Mouse (Mus musculus) neural tube, embryonic 12.5 days (tissue): ENCODE measurements around the gene Cacng8. TPM values are rescaled to one million over a fixed set of nuclear protein-coding genes. Genes with fewer than 3 reads are reported as not detected.

ENCODE experiments used
- ATAC-seq: fragments of 200-750 bp; cut with Nextera tagmentation; 2 replicates; pipeline ENCODE4 v1.8.0; 2017; ENCODE audit warnings: low read depth, mild to moderate bottlenecking, moderate TSS enrichment, moderate library complexity; ENCODE audit not compliant: low FRiP score
- H3K27ac ChIP-seq: fragments of 300-500 bp; sonication (generic); 2 replicates; pipeline ENCODE4 v1.5.1; 2016
- H3K27me3 ChIP-seq: fragments of 300-500 bp; sonication (generic); replicated peaks from 2 replicates; pipeline ENCODE4 v1.6.1; 2016; ENCODE audit warnings: mild to moderate bottlenecking
- H3K36me3 ChIP-seq: fragments of 300-500 bp; sonication (generic); 2 replicates; pipeline ENCODE4 v1.6.1; 2016; ENCODE audit warnings: mild to moderate bottlenecking
- H3K4me1 ChIP-seq: fragments of 300-500 bp; sonication (generic); 2 replicates; pipeline ENCODE4 v1.6.1; 2016
- H3K4me2 ChIP-seq: fragments of 300-500 bp; sonication (generic); replicated peaks from 2 replicates; pipeline ENCODE4 v1.6.1; 2016; ENCODE audit warnings: mild to moderate bottlenecking
- H3K4me3 ChIP-seq: fragments of 300-500 bp; sonication (generic); 2 replicates; pipeline ENCODE4 v1.5.1; 2016
- H3K9ac ChIP-seq: fragments of 300-500 bp; sonication (generic); 2 replicates; pipeline ENCODE4 v1.6.1; 2016; ENCODE audit warnings: mild to moderate bottlenecking
- H3K9me3 ChIP-seq: fragments of 300-500 bp; sonication (generic); 2 replicates; pipeline ENCODE4 v1.6.1; 2016; ENCODE audit warnings: mild to moderate bottlenecking
- WGBS: fragments of 180-500 bp; shearing (Covaris S2); methylation state at CpG from one replicate; pipeline ENCODE4 v1.1.7; 2016; 5-methylcytosine and 5-hydroxymethylcytosine counted together
- polyA plus RNA-seq: library from polyadenylated mRNA; unstranded; fragments of >200 nt; fragmentation: Nextera tagmentation; extraction: Ambion mirVana; gene quantifications from 2 replicates; pipeline ENCODE4 v1.2.1, GENCODE M21; 2016

Gene Cacng8
- polyA plus RNA-seq, 1 experiment from 2014 or later, result 7.1 TPM

DNA sequence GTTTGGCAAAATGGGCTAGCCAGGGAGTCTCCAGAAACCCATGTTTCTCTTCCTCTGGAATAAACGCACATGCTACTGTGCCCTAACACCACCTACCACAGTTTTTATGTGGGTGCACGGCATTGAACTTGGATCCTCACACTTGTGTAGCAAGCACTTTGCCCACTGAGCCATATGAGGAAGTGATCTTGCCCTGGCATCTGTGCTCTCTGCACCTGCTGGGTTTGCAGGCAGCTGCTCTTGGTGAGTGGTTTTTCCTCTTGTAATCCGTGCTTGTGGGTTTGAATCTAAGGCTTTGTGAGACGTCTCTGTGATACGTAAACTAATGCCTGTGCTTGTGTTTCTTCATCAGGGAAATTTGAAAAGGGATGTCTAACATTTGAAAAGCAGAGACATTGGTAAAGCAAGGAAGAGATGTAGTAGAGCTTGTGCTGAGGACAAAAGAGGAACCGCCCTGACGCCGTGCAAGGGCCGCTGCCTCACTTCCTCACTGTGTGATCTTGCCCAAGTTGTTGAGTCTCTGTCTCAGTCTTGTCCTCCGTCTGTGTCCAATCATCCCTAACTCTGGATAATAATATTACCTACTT lies 52.1 kb downstream of the Cacng8 start:
- H3K4me1 ChIP-seq, result no peaks in the 10 kb centered on the region
- H3K9me3 ChIP-seq, result no peaks in the 10 kb centered on the region
- H3K36me3 ChIP-seq, result no peaks in the 10 kb centered on the region
- WGBS, result 86% methylated on average over 10 of the region's 10 CpGs
- no peak overlapping the region for H3K4me2 ChIP-seq
- no peaks in the 10 kb centered on the region for H3K27me3 ChIP-seq
- ATAC-seq, result no peak
- H3K4me3 ChIP-seq, result no peak overlapping the region
- no peak overlapping the region for H3K27ac ChIP-seq
- H3K9ac ChIP-seq, result no peak overlapping the region

- Histone ChIP-seq H3K27ac (no peak overlapping the region), H3K9ac (no peak overlapping the region), H3K36me3 (no peaks in the 10 kb centered on the region), H3K9me3 (no peaks in the 10 kb centered on the region), H3K4me1 (no peaks in the 10 kb centered on the region), H3K27me3 (no peaks in the 10 kb centered on the region), H3K4me3 (no peak overlapping the region), H3K4me2 (no peak overlapping the region)
- ATAC-seq, result no peak
- WGBS, result 82% methylated on average over 3 of the region's 3 CpGs
Measured at GRCm38 (mm10) chr7:3444678-3445077, 54.2 kb downstream of the Cacng8 start.

DNA sequence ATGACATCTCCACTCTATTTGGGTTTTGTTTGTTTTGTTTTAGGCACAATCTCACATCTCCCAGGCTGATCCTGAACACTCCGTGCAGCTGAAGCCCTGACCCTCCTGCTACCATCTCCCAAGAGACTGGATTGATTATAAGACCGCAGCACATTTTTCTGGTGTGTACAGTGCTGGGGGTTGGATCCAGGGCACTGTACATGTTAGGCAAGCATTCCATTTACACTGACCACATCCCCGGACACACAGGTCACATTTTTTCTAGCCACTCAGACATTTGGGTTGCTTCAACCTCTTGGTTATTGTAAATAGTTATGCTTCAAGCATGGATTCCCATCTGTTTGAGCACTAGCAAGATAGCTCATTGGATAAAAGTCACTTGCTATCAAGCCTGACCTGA lies 56.1 kb downstream of the Cacng8 start:
- ATAC-seq, result no peak
- 90% methylated on average over 3 of the region's 3 CpGs for WGBS
- Histone ChIP-seq H3K9ac (no peak overlapping the region), H3K4me2 (no peak overlapping the region), H3K27me3 (no peaks in the 10 kb centered on the region), H3K36me3 (no peaks in the 10 kb centered on the region), H3K9me3 (no peaks in the 10 kb centered on the region), H3K4me3 (no peak overlapping the region), H3K27ac (no peak overlapping the region), H3K4me1 (no peaks in the 10 kb centered on the region)

DNA sequence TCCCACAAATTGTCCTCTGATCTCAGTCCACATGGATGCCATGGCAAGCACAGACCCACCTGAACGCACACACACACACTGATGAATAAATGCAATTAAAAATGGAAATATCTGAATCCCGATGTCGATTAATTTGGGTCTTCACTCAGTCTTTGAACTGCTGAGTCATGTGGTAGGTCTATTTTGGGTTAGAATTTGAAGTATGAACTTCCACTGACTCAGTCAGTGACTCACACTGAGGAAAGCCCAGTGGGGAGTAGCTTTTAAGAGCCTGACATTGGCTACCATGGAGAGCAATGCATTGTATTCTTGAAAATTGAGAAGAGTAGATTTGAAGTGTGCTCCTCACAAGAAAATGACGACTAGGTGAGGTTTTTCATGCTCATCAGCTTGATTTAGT lies 56.5 kb downstream of the Cacng8 start:
- Histone ChIP-seq H3K4me3 (no peak overlapping the region), H3K9me3 (no peaks in the 10 kb centered on the region), H3K36me3 (no peaks in the 10 kb centered on the region), H3K27ac (no peak overlapping the region), H3K4me1 (no peaks in the 10 kb centered on the region), H3K9ac (no peak overlapping the region), H3K27me3 (no peaks in the 10 kb centered on the region), H3K4me2 (no peak overlapping the region)
- 84% methylated on average over 4 of the region's 4 CpGs for WGBS
- ATAC-seq, result no peak

DNA sequence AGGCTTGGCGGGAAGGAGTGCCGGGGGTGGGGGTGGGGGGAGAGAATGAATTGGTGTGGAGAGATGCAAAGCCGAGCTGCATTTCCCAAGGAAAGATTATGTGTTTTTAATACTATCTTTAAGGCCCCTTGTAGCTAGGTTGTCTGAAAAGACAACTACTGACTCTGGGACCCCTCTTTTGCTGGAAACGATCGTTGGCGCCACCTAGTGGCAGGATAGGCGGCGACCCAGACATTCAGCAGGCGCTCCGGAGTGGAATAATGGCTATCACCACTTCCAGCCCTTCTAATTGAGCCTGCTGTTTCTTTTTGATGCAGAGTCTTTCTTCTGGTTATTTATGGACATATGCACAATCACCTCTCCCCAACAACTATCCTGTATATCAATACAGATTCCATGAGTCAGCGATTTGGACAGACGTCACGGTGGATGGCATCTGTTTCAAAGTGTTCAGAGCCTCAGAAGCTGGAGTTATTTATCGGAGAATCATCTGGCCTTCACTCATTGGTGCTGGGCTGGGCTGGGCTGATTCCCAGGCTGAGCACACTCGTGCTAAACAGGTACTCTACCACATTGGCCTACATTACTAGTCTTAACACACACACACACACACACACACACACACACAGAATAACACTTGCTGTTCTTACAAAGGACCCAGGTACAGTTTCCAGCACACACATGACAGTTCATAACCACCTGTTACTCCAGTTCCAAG lies 58.4 kb downstream of the Cacng8 start:
- no peaks in the 10 kb centered on the region for H3K4me1 ChIP-seq
- H3K9ac ChIP-seq, result no peak overlapping the region
- no peak overlapping the region for H3K4me3 ChIP-seq
- ATAC-seq, result peak; percentile 76
- H3K27ac ChIP-seq, result no peak overlapping the region
- no peaks in the 10 kb centered on the region for H3K27me3 ChIP-seq
- H3K9me3 ChIP-seq, result no peaks in the 10 kb centered on the region
- H3K4me2 ChIP-seq, result no peak overlapping the region
- WGBS, result 19% methylated on average over 15 of the region's 15 CpGs
- H3K36me3 ChIP-seq, result no peaks in the 10 kb centered on the region

DNA sequence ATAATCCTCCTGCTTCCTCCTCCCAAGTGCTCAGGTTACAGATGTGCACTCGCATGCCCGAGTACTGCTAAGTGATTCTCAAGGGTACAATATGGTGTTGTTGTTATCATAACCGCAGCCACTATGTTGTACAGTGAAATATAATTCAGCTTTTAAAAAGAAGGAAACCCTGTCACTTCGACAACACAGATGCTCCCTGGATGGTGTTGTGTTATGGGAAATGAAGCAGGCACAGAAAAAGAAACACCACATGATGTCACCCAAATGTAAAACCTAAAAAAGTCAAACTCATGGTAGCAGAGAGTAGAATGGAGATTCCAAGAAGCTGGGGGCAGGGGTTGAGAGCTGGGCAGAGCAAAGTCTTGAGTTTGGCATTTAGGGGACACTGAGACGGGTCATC lies 60.2 kb downstream of the Cacng8 start:
- Histone ChIP-seq H3K36me3 (no peaks in the 10 kb centered on the region), H3K9ac (no peak overlapping the region), H3K4me2 (no peak overlapping the region), H3K27me3 (no peaks in the 10 kb centered on the region), H3K4me1 (no peaks in the 10 kb centered on the region), H3K27ac (no peak overlapping the region), H3K4me3 (no peak overlapping the region), H3K9me3 (no peaks in the 10 kb centered on the region)
- WGBS, result 75% methylated on average over 5 of the region's 5 CpGs
- no peak for ATAC-seq

DNA sequence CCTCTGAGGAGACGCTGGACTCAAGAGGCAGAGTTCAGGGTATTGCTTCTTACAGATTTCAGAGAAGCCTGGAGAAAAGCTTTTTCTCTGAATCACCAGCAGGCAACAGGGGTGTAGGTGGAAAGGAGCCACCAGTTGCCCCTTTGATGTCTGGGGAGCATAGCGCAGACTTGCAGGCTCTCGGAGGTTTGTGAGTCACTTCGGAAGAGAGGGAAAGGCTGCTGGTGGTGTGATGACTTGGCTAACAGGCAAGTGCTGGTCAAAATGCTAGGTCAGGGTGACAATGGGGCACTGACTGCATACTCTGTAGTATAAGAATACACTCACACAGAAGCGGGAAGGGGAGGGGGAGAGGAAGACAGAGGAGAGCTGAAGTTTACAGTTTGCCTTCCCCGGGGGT lies 60.7 kb downstream of the Cacng8 start:
- H3K4me2 ChIP-seq, result no peak overlapping the region
- H3K27me3 ChIP-seq, result no peaks in the 10 kb centered on the region
- H3K9me3 ChIP-seq, result no peaks in the 10 kb centered on the region
- WGBS, result 45% methylated on average over 6 of the region's 6 CpGs
- no peak for ATAC-seq
- H3K9ac ChIP-seq, result no peak overlapping the region
- H3K27ac ChIP-seq, result no peak overlapping the region
- H3K4me3 ChIP-seq, result no peak overlapping the region
- H3K4me1 ChIP-seq, result no peaks in the 10 kb centered on the region
- no peaks in the 10 kb centered on the region for H3K36me3 ChIP-seq

DNA sequence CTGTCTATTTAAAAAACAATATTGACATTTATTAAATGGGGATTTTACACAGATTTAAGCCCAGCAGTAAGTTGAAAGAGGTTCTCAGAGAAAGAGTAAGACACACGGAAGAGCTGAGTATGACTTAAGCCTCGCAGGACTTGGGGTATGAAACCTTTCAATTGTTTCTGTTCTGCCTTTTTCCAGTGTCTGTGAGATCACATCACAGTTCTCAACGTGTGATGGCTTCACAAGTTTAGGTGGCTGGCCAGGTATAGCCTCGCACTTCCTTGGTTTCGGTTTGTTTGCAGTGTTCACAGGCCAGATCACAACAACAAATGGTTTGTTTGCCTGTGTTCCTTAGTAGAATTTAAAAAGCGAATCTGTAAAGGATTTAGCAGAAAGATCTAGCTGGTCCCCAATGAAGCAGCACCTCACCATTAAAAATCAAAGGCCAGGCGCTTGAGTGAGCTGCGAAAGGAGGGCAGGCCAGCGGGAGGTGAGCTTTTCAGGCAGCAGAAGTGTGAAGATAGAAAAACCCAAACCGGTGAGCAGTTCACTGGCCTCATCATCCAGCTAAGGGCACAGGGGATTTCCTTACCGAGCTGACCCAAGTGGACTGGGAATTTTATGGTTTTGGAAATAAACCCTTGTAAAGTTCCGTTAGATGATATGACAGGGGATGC lies 62.5 kb downstream of the Cacng8 start:
- Histone ChIP-seq H3K9ac (no peak overlapping the region), H3K4me3 (no peak overlapping the region), H3K27me3 (no peaks in the 10 kb centered on the region), H3K4me1 (no peaks in the 10 kb centered on the region), H3K36me3 (no peaks in the 10 kb centered on the region), H3K4me2 (no peak overlapping the region), H3K9me3 (no peaks in the 10 kb centered on the region), H3K27ac (no peak overlapping the region)
- 57% methylated on average over 12 of the region's 12 CpGs for WGBS
- no peak for ATAC-seq

DNA sequence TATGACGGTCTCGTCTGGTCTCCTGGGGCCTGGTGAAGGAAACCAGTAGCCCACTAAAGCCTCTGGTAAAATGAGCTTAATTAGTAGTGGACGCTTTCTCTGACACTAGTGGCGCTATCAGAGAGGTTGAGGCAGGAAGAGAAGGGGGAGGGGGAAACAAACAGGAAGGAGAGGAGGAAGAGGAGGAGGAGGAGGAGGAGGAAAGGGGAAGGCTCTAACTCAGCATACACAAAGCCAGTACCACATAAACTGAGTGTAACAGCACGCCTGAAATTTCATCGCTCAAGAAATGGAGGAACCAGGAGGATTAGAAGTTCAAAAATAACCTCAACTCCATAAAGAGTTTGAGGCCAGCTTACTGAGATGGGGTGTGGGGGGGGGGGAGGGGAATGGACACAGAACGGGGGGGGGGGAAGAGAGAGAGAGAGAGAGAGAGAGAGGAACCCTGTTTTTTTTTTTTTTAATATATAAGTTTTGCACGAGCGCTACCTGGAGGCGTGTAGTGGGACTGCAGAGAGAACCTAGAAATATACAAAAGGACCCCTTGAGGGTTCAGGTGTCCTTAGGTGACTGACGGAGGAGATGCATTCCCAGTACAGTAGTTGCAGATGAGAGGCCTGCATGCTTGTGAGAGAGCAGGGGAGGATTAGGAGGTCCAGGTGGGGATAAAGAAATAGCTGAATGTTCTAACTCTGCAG lies 63.2 kb downstream of the Cacng8 start:
- WGBS, result 59% methylated on average over 11 of the region's 11 CpGs
- no peaks in the 10 kb centered on the region for H3K9me3 ChIP-seq
- no peak for ATAC-seq

GRCm38 (mm10) chr7:3457111-3457840 lies 66.8 kb downstream of the Cacng8 start:
- ATAC-seq, result no peak
- no peaks in the 10 kb centered on the region for H3K36me3 ChIP-seq
- no peaks in the 10 kb centered on the region for H3K4me1 ChIP-seq
- no peak overlapping the region for H3K27ac ChIP-seq
- no peak overlapping the region for H3K4me3 ChIP-seq
- H3K9ac ChIP-seq, result no peak overlapping the region
- no peaks in the 10 kb centered on the region for H3K27me3 ChIP-seq
- no peaks in the 10 kb centered on the region for H3K9me3 ChIP-seq
- 94% methylated on average over 10 of the region's 10 CpGs for WGBS
- H3K4me2 ChIP-seq, result no peak overlapping the region

More for the DNA sequence above, 63.2 kb downstream of the Cacng8 start:
- Histone ChIP-seq H3K4me1 (no peaks in the 10 kb centered on the region), H3K27ac (no peak overlapping the region), H3K27me3 (no peaks in the 10 kb centered on the region), H3K4me2 (no peak overlapping the region), H3K4me3 (no peak overlapping the region), H3K36me3 (no peaks in the 10 kb centered on the region), H3K9ac (no peak overlapping the region)

DNA sequence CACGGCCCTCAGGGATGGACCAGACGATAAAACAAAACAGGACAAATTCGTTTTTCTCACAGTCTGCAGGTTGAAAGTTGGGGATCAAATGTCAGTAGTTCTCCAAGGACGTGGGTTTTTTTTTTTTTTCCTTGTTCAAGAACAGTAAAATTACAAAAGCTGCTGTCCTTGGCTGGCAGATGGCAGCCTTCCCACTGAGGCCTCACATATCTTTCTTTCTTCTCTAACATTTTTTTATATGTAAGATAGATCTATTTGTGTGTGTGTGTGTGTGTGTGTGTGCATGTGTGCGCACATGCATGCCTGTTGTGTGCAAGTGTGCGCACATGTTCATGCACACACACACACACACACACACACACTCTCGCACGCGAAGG lies 67.3 kb downstream of the Cacng8 start:
- H3K27me3 ChIP-seq, result no peaks in the 10 kb centered on the region
- no peak overlapping the region for H3K4me2 ChIP-seq
- no peak for ATAC-seq
- H3K9me3 ChIP-seq, result no peaks in the 10 kb centered on the region
- H3K4me1 ChIP-seq, result no peaks in the 10 kb centered on the region
- H3K9ac ChIP-seq, result no peak overlapping the region
- H3K36me3 ChIP-seq, result no peaks in the 10 kb centered on the region
- H3K4me3 ChIP-seq, result no peak overlapping the region
- 79% methylated on average over 9 of the region's 9 CpGs for WGBS
- no peak overlapping the region for H3K27ac ChIP-seq

DNA sequence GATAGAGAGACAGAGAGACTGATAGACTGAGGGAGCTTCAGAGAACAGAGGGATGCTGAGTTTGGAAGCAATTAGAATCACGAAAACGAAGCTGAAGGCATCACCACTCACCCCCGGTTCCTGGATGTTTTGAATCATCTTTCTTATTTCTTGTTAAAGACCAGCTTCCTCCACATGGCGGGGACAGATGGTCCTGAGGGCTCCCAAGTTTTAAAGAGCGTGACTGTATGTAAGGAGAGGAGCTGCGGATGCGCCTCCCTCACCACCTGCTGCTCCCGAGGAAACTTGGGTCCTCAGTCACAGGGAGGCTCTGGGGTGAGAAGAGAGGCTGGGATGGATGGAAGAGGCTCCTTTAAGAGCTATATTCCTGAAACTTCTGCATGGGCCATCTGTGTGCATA lies 69.8 kb downstream of the Cacng8 start:
- Histone ChIP-seq H3K4me3 (no peak overlapping the region), H3K9ac (no peak overlapping the region), H3K4me1 (no peaks in the 10 kb centered on the region), H3K27me3 (no peaks in the 10 kb centered on the region), H3K9me3 (no peaks in the 10 kb centered on the region), H3K4me2 (no peak overlapping the region), H3K36me3 (no peaks in the 10 kb centered on the region), H3K27ac (no peak overlapping the region)
- 79% methylated on average over 8 of the region's 8 CpGs for WGBS
- ATAC-seq, result no peak
